Mouse (Mus musculus) limb, embryonic 10.5 days (tissue): Measurements from ENCODE around the gene Slc30a1. TPM values are rescaled to one million over a fixed set of nuclear protein-coding genes. Genes with fewer than 3 reads are reported as not detected.

Experiments used
- DNase-seq: peaks from one replicate; pipeline ENCODE4 v3.0.0-alpha.2; 2017; ENCODE audit warnings: low spot score
- H3K27ac ChIP-seq: fragments of 300-500 bp; sonication (generic); 2 replicates; pipeline ENCODE4 v1.5.1; 2016; ENCODE audit warnings: mild to moderate bottlenecking
- H3K27me3 ChIP-seq: fragments of 300-500 bp; sonication (generic); 2 replicates; pipeline ENCODE4 v1.6.1; 2016; ENCODE audit warnings: low read depth, mild to moderate bottlenecking; ENCODE audit not compliant: poor library complexity, severe bottlenecking
- H3K36me3 ChIP-seq: fragments of 300-500 bp; sonication (generic); 2 replicates; pipeline ENCODE4 v1.6.1; 2016; ENCODE audit warnings: mild to moderate bottlenecking, moderate library complexity
- H3K4me1 ChIP-seq: fragments of 300-500 bp; sonication (generic); 2 replicates; pipeline ENCODE4 v1.6.1; 2016
- H3K4me3 ChIP-seq: fragments of 300-500 bp; sonication (generic); 2 replicates; pipeline ENCODE4 v1.5.1; 2016; ENCODE audit warnings: mild to moderate bottlenecking, moderate library complexity
- H3K9me3 ChIP-seq: fragments of 300-500 bp; sonication (generic); replicated peaks from 2 replicates; pipeline ENCODE4 v1.6.1; 2016; ENCODE audit warnings: mild to moderate bottlenecking
- WGBS: fragments of 180-500 bp; shearing (Covaris S2); methylation state at CpG from one replicate; pipeline ENCODE4 v1.1.7; 2016; 5-methylcytosine and 5-hydroxymethylcytosine counted together
- polyA plus RNA-seq: library from polyadenylated mRNA; unstranded; fragments of >200 nt; fragmentation: Nextera tagmentation; extraction: Ambion mirVana; gene quantifications from 2 replicates; pipeline ENCODE4 v1.2.1, GENCODE M21; 2016

Slc30a1 gene
- polyA plus RNA-seq, 1 experiment from 2014 or later: 1.5 TPM

- Histone ChIP-seq H3K4me3 (no peak overlapping the region), H3K27ac (no peak overlapping the region), H3K27me3 (peaks cover 10% of the 10 kb centered on the region; the same call in 1 of the 2 replicates), H3K4me1 (peaks cover 35% of the 10 kb centered on the region), H3K9me3 (no peaks in the 10 kb centered on the region), H3K36me3 (no peaks in the 10 kb centered on the region)
- 76% methylated on average over 12 of the region's 12 CpGs for WGBS
- no peak for DNase-seq
These were observed 23.4 kb downstream of the Slc30a1 start for GRCm38 (mm10) chr1:191929897-191930524.

- H3K9me3 ChIP-seq: no peaks in the 10 kb centered on the region
- peaks cover 10% of the 10 kb centered on the region; the same call in 1 of the 2 replicates for H3K27me3 ChIP-seq
- WGBS: 83% methylated on average over 3 of the region's 3 CpGs
- H3K4me3 ChIP-seq: no peak overlapping the region
- DNase-seq: no peak
- no peak overlapping the region for H3K27ac ChIP-seq
- H3K4me1 ChIP-seq: peaks cover 35% of the 10 kb centered on the region
- H3K36me3 ChIP-seq: no peaks in the 10 kb centered on the region
These were observed 24.0 kb downstream of the Slc30a1 start for GRCm38 (mm10) chr1:191930525-191931105.

DNA sequence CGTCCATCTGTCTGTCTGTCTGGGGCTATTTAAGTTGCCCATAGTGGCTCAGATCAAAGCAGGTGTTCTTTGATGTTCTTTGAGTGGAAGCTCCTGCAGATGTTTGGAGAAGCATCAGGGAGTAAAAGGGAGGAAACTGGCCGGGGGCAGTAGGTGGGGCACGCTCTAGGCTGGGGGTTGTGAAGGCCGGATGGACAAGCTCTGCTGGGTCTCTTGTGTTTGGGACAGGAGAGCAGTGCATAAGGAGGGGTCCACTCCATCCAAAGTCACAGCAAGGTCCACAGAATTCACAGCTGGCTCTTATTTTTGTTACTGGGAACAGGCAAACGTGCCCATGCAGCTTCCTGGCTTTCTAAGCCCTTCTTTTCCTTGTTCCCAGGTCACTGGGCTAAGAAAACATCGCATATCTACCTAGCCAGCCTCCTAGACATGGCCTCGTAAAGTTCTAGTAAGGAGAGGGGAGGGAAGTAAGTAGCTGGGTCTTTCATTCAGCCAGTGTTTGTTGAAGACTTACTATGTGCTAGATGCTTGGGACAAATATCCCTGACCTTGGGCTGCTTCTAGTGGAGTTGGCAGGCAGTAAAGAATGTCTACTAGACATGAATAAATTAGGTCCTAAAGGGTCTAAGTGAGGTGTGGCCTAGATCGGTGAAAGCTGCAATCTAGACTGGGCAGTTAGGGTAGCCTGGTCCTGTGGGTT, 25.9 kb downstream of the Slc30a1 start:
- Histone ChIP-seq H3K27ac (no peak overlapping the region), H3K4me3 (no peak overlapping the region), H3K9me3 (no peaks in the 10 kb centered on the region), H3K27me3 (peaks cover 10% of the 10 kb centered on the region; the same call in 1 of the 2 replicates), H3K4me1 (peaks cover 25% of the 10 kb centered on the region), H3K36me3 (no peaks in the 10 kb centered on the region)
- no peak for DNase-seq
- WGBS: 59% methylated on average over 8 of the region's 8 CpGs

- no peak overlapping the region for H3K27ac ChIP-seq
- DNase-seq: no peak
- no peak overlapping the region for H3K4me3 ChIP-seq
- 83% methylated on average over 4 of the region's 4 CpGs for WGBS
- peaks cover 22% of the 10 kb centered on the region for H3K4me1 ChIP-seq
- H3K9me3 ChIP-seq: no peaks in the 10 kb centered on the region
- H3K36me3 ChIP-seq: no peaks in the 10 kb centered on the region
- H3K27me3 ChIP-seq: peaks cover 10% of the 10 kb centered on the region; the same call in 1 of the 2 replicates
These were observed 26.5 kb downstream of the Slc30a1 start for GRCm38 (mm10) chr1:191932986-191933632.

- Histone ChIP-seq H3K27ac (no peak overlapping the region), H3K9me3 (no peaks in the 10 kb centered on the region), H3K4me1 (0 out of 2 replicates have a peak, but pooled peaks cover 4% of the 10 kb centered on the region), H3K27me3 (no peaks in the 10 kb centered on the region), H3K36me3 (no peaks in the 10 kb centered on the region), H3K4me3 (no peak overlapping the region)
- 85% methylated on average over 6 of the region's 6 CpGs for WGBS
- no peak for DNase-seq
These were observed 37.1 kb downstream of the Slc30a1 start for GRCm38 (mm10) chr1:191943638-191944037.

GRCm38 (mm10) chr1:191945341-191945740, 38.8 kb downstream of the Slc30a1 start:
- Histone ChIP-seq H3K9me3 (no peaks in the 10 kb centered on the region), H3K27ac (no peak overlapping the region), H3K4me1 (0 out of 2 replicates have a peak, but pooled peaks cover 4% of the 10 kb centered on the region), H3K36me3 (no peaks in the 10 kb centered on the region), H3K4me3 (no peak overlapping the region), H3K27me3 (no peaks in the 10 kb centered on the region)
- no peak for DNase-seq
- 95% methylated on average over 8 of the region's 8 CpGs for WGBS

DNA sequence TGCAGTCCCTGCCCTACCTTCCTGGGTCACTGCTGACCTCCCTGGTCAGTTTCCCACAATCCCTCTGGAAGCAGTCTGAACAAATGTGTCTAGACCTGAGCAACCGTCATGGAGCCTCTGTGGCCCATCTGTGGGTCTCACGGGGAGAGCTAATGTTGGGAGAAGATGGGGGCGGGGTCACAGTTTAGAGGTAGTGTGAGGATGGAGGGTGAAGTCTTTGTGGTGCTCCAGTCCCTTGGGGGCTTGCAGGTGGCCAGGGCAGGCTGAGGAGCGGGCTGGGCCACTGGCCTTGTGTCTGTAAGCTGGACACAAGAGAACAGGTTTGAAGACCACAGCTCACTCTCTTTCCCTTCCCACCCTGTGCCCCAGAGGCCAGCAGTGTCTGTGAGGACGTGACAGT, 39.2 kb downstream of the Slc30a1 start:
- Histone ChIP-seq H3K4me3 (no peak overlapping the region), H3K9me3 (no peaks in the 10 kb centered on the region), H3K27me3 (no peaks in the 10 kb centered on the region), H3K27ac (no peak overlapping the region), H3K36me3 (no peaks in the 10 kb centered on the region), H3K4me1 (0 out of 2 replicates have a peak, but pooled peaks cover 4% of the 10 kb centered on the region)
- DNase-seq: no peak
- 76% methylated on average over 5 of the region's 5 CpGs for WGBS

DNA sequence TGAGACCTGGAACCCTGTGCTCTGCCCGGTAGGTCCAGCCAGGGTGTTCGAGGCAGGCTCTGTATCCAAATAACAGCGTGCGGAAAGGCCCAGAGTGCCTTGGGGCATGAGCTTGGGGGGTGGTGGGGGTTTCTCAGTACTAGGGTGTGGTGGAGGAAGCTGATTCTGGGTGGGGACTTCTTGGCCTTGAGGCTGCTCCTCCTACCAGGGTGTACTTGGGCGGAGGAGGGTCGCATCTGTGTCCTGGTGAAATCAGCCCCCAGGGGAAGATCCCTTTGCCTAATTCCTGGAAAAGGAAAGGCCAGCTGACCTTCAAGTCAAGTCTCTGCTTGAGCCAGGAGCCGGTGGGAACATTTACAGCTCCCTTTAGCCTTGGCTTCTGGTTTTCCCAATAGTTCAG, 39.7 kb downstream of the Slc30a1 start:
- WGBS: 81% methylated on average over 7 of the region's 7 CpGs

GRCm38 (mm10) chr1:191946835-191947234, 40.3 kb downstream of the Slc30a1 start:
- DNase-seq: no peak
- Histone ChIP-seq H3K27me3 (no peaks in the 10 kb centered on the region), H3K27ac (no peak overlapping the region), H3K4me3 (no peak overlapping the region), H3K9me3 (no peaks in the 10 kb centered on the region), H3K4me1 (0 out of 2 replicates have a peak, but pooled peaks cover 4% of the 10 kb centered on the region), H3K36me3 (no peaks in the 10 kb centered on the region)
- WGBS: 91% methylated on average over 2 of the region's 2 CpGs

More for the DNA sequence above, 39.7 kb downstream of the Slc30a1 start:
- H3K9me3 ChIP-seq: no peaks in the 10 kb centered on the region
- H3K4me1 ChIP-seq: 0 out of 2 replicates have a peak, but pooled peaks cover 4% of the 10 kb centered on the region
- H3K4me3 ChIP-seq: no peak overlapping the region
- no peaks in the 10 kb centered on the region for H3K27me3 ChIP-seq
- no peak overlapping the region for H3K27ac ChIP-seq
- no peaks in the 10 kb centered on the region for H3K36me3 ChIP-seq
- no peak for DNase-seq

DNA sequence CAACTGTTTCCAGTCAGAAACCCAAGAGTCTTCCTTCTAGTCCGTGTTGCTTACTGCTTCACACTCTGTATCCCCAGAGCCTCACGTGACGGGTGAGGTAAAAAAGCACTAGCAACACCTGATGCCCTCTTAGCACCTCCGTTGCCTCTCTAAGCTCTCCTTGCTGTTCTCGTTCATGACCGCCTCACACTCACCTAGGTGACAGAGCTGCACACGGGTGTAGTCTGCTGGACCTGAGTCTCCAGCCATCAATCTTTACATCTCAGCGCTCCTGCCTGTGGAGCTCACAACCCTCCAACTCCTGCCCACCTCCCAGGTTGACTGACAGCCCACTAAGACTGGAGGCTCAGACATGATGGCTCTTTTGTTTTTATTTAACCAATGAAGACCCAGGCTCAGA, 41.2 kb downstream of the Slc30a1 start:
- 85% methylated on average over 8 of the region's 8 CpGs for WGBS

DNA sequence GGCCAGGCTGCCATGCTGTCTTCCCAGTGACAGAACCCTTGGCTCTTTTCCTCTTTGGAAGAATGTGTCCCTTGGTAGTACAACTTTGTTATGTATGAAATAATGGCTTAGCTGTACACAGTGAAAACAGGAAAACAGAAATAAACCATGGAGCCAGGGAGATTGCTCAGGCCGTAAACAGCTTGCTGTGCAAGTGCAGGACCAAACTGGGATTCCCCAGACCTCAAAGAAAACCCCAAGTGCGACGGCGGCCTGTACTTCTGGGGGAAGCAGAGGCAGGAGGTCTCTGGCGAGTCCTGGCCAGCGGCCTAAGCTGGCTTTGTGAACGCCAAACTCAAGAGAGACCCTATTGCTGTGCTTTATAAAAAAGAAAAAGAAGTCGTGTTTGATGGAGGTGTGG, 42.0 kb downstream of the Slc30a1 start:
- DNase-seq: no peak
- Histone ChIP-seq H3K4me1 (0 out of 2 replicates have a peak, but pooled peaks cover 4% of the 10 kb centered on the region), H3K9me3 (no peaks in the 10 kb centered on the region), H3K36me3 (no peaks in the 10 kb centered on the region), H3K4me3 (no peak overlapping the region), H3K27ac (no peak overlapping the region), H3K27me3 (no peaks in the 10 kb centered on the region)
- 78% methylated on average over 8 of the region's 8 CpGs for WGBS

More for the DNA sequence above, 41.2 kb downstream of the Slc30a1 start:
- Histone ChIP-seq H3K27ac (no peak overlapping the region), H3K36me3 (no peaks in the 10 kb centered on the region), H3K27me3 (no peaks in the 10 kb centered on the region), H3K4me1 (0 out of 2 replicates have a peak, but pooled peaks cover 4% of the 10 kb centered on the region), H3K4me3 (no peak overlapping the region), H3K9me3 (no peaks in the 10 kb centered on the region)
- no peak for DNase-seq

GRCm38 (mm10) chr1:191950611-191951010, 44.0 kb downstream of the Slc30a1 start:
- peaks cover 7% of the 10 kb centered on the region; the same call in 1 of the 2 replicates for H3K4me1 ChIP-seq
- no peak overlapping the region for H3K4me3 ChIP-seq
- H3K27me3 ChIP-seq: no peaks in the 10 kb centered on the region
- no peaks in the 10 kb centered on the region for H3K36me3 ChIP-seq
- no peak overlapping the region for H3K27ac ChIP-seq
- WGBS: 73% methylated on average over 2 of the region's 2 CpGs
- DNase-seq: no peak
- H3K9me3 ChIP-seq: no peaks in the 10 kb centered on the region
